In the genomic region with DNA sequence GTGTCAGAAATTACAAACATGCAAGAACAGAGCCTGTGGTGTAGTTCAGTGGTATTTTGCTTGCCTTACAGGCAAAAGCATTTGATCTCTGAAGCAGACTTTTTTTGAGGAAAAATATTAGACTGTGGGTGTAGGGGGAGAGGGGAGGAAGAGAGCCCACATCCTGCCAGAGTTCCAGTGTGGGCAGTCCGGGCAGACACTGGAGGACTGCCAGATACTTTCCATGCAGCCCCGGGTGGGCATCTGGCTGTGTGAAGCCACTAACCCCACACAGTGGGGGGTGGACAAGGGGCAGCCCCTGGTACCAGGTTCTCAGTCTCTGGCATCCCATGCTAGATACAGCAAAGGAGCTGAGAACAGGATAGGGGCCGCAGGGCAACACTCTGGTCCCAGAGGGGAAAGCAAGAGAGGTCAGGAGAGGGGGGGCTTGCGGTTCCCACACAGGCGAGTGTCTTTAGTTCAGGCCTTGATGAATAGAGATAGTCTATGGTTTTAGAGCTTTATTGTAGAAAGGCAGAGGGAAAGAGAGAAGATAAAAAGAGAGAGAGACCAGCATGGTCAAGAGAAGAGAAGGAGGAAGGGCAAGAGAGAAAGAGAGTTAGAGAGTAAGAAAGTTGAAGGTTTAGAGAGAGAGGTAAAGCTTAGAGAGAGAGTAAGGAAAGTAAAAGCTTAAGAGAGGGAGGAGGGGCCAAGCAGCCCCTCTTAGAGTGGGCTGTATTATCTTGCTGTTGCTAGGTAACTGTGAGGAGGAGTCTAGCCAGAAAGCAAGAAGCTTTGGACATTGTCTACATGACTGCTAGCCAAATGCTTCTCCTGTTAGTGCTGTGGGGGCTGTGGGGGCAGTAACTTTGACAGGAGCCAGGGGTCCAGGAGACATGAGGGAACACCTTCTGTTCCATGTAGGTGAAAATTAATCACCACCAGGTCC, we compare ENCODE assay signal across 13 mouse cellular contexts. TPM values are rescaled to one million over a fixed set of nuclear protein-coding genes. Genes with fewer than 3 reads are reported as not detected.
A peak's percentile ranks its signal among the peaks of the same experiment; 100 is the strongest.
DNase-seq lines count a peak whose midpoint lies in the region; ATAC-seq and TF ChIP-seq lines count a peak whose summit lies in the region.
"Had no signal": no experiment of that assay in that cellular context is flagged by ENCODE, and none has a peak within 500 bp of the region (broad histone marks: within the 10 kb centered on the region; RNA-seq: fewer than 3 reads in every experiment).

No protein-coding gene starts in this region.

- H3K4me3 ChIP-seq in limb, embryonic 14.5 days (replicated peaks; ENCODE audit: low read length), result no peak overlapping the region
- H3K4me3 ChIP-seq in limb, embryonic 10.5 days, result no peak overlapping the region
- no peak overlapping the region for H3K4me3 ChIP-seq in hindbrain, embryonic 11.5 days (ENCODE audit: low read depth, low read length)
- no peak overlapping the region for H3K4me3 ChIP-seq in neural tube, embryonic 12.5 days
- H3K4me3 ChIP-seq: limb, embryonic 13.5 days had no signal

- 49% methylated on average over 5 of the region's 5 CpGs for WGBS in limb, embryonic 14.5 days
- 71% methylated on average over 5 of the region's 5 CpGs for WGBS in limb, embryonic 10.5 days
- 15% methylated on average over 5 of the region's 5 CpGs for WGBS in hindbrain, embryonic 11.5 days
- WGBS in neural tube, embryonic 12.5 days, result 11% methylated on average over 5 of the region's 5 CpGs

- no peaks in the 10 kb centered on the region for H3K27me3 ChIP-seq in limb, embryonic 14.5 days (ENCODE audit: control insufficient read depth, insufficient read depth, low read length)
- no peaks in the 10 kb centered on the region for H3K27me3 ChIP-seq in limb, embryonic 10.5 days (ENCODE audit: low read depth, poor library complexity, severe bottlenecking)
- no peaks in the 10 kb centered on the region for H3K27me3 ChIP-seq in hindbrain, embryonic 11.5 days (ENCODE audit: control insufficient read depth, insufficient read depth, low read length)
- no peaks in the 10 kb centered on the region for H3K27me3 ChIP-seq in neural tube, embryonic 12.5 days (replicated peaks)
- H3K27me3 ChIP-seq: limb, embryonic 13.5 days had no signal

- H3K36me3 ChIP-seq in limb, embryonic 14.5 days (ENCODE audit: control insufficient read depth, insufficient read depth, low read length), result no peaks in the 10 kb centered on the region
- no peaks in the 10 kb centered on the region for H3K36me3 ChIP-seq in limb, embryonic 10.5 days
- no peaks in the 10 kb centered on the region for H3K36me3 ChIP-seq in hindbrain, embryonic 11.5 days (ENCODE audit: control insufficient read depth, insufficient read depth, low read length)
- no peaks in the 10 kb centered on the region for H3K36me3 ChIP-seq in neural tube, embryonic 12.5 days
- H3K36me3 ChIP-seq: limb, embryonic 13.5 days had no signal

- TF ChIP-seq POLR2A in limb, embryonic 14.5 days (IDR thresholded peaks at IDR 0.05; ENCODE audit: borderline replicate concordance, extremely low read depth, insufficient read depth, insufficient read length), result no peak

- no peak for DNase-seq in limb, embryonic 14.5 days (ENCODE audit: low spot score)
- DNase-seq in limb, embryonic 10.5 days (ENCODE audit: low spot score), result no peak
- peak; percentile 60 for DNase-seq in embryo, embryonic 10.5 days (ENCODE audit: low spot score)
- peak; percentile 26 for DNase-seq in hindbrain, embryonic 11.5 days (ENCODE audit: low spot score)
- no peak for DNase-seq in thymus, postnatal 0 days (ENCODE audit: low spot score)
- DNase-seq in gastrocnemius, postnatal 4 days (ENCODE audit: low spot score in 2 of 2), result no peak
- DNase-seq in thymus, postnatal 36 days, result no peak
- DNase-seq: adrenal gland, postnatal 36 days; cerebellum, adult 11 months; lung, embryonic 14.5 days had no signal

- H3K9me3 ChIP-seq in limb, embryonic 14.5 days (ENCODE audit: control insufficient read depth, low read length), result no peaks in the 10 kb centered on the region
- H3K9me3 ChIP-seq in limb, embryonic 10.5 days (replicated peaks), result no peaks in the 10 kb centered on the region
- no peaks in the 10 kb centered on the region for H3K9me3 ChIP-seq in hindbrain, embryonic 11.5 days (ENCODE audit: control insufficient read depth, low read length)
- no peaks in the 10 kb centered on the region for H3K9me3 ChIP-seq in neural tube, embryonic 12.5 days
- H3K9me3 ChIP-seq: limb, embryonic 13.5 days had no signal

- H3K27ac ChIP-seq in limb, embryonic 14.5 days (replicated peaks; ENCODE audit: low read depth, low read length), result no peak overlapping the region
- H3K27ac ChIP-seq in limb, embryonic 10.5 days, result no peak overlapping the region
- no peak overlapping the region for H3K27ac ChIP-seq in hindbrain, embryonic 11.5 days (ENCODE audit: low read depth, low read length)
- no peak overlapping the region for H3K27ac ChIP-seq in neural tube, embryonic 12.5 days
- H3K27ac ChIP-seq: kidney, postnatal 0 days; limb, embryonic 13.5 days had no signal

- H3K4me1 ChIP-seq in limb, embryonic 14.5 days (ENCODE audit: control insufficient read depth, insufficient read depth, low read length), result no peaks in the 10 kb centered on the region
- 0 out of 2 replicates have a peak, but pooled peaks cover 2% of the 10 kb centered on the region for H3K4me1 ChIP-seq in limb, embryonic 10.5 days
- H3K4me1 ChIP-seq in hindbrain, embryonic 11.5 days (replicated peaks; ENCODE audit: control insufficient read depth, insufficient read depth, low read length), result 0 out of 2 replicates have a peak, but pooled peaks cover 2% of the 10 kb centered on the region
- peaks cover 8% of the 10 kb centered on the region for H3K4me1 ChIP-seq in neural tube, embryonic 12.5 days

- peak; percentile 26; the same call in 1 of the 2 replicates for ATAC-seq in limb, embryonic 14.5 days (ENCODE audit: low FRiP score, low read depth)
- peak; percentile 86 for ATAC-seq in hindbrain, embryonic 11.5 days (ENCODE audit: low FRiP score)
- ATAC-seq in neural tube, embryonic 12.5 days (ENCODE audit: low FRiP score, low read depth), result peak; percentile 69

- no peak overlapping the region for H3K9ac ChIP-seq in limb, embryonic 14.5 days (ENCODE audit: low read depth, low read length, severe bottlenecking)
- no peak overlapping the region for H3K9ac ChIP-seq in hindbrain, embryonic 11.5 days (ENCODE audit: low read depth, low read length)
- H3K9ac ChIP-seq in neural tube, embryonic 12.5 days, result no peak overlapping the region
- H3K9ac ChIP-seq: limb, embryonic 13.5 days; lung, embryonic 14.5 days had no signal

- no peak overlapping the region for H3K4me2 ChIP-seq in limb, embryonic 14.5 days (replicated peaks; ENCODE audit: low read depth, low read length, severe bottlenecking)
- H3K4me2 ChIP-seq in hindbrain, embryonic 11.5 days (replicated peaks; ENCODE audit: low read depth, low read length), result no peak overlapping the region
- H3K4me2 ChIP-seq in neural tube, embryonic 12.5 days (replicated peaks), result no peak overlapping the region
- H3K4me2 ChIP-seq: limb, embryonic 13.5 days; lung, embryonic 14.5 days had no signal

RNA-seq across cellular contexts. Expression of a gene that starts 18.9 kb away (rescaled TPM):
- 0.76 and 0.89 TPM in 2 replicates for polyA plus RNA-seq in limb, embryonic 14.5 days (2012; rRNA removed)
- 2.3 and 4.5 TPM in 2 replicates for polyA plus RNA-seq in limb, embryonic 14.5 days (2014; fragmentation: Nextera tagmentation; extraction: Ambion mirVana)
- polyA plus RNA-seq in limb, embryonic 10.5 days (2016; fragmentation: Nextera tagmentation; extraction: Ambion mirVana), result 0.34 and 0.44 TPM in 2 replicates
- 0.25 and 1.0 TPM in 2 replicates for polyA plus RNA-seq in hindbrain, embryonic 11.5 days (2014; fragmentation: Nextera tagmentation; extraction: Ambion mirVana)
- polyA plus RNA-seq in neural tube, embryonic 12.5 days (2016; fragmentation: Nextera tagmentation; extraction: Ambion mirVana), result 0.76 and 0.93 TPM in 2 replicates
- polyA plus RNA-seq in thymus, postnatal 0 days (2015; fragmentation: Nextera tagmentation; extraction: Ambion mirVana), result 1.3 and 1.9 TPM in 2 replicates
- 1 to 10 TPM; 3.9 to 4.8 TPM for total RNA-seq in gastrocnemius, postnatal 4 days (2021)

Comparison
In these comparisons a context has a peak if more than half of its experiments do, and no peak if none do; other contexts are left out.
1. ATAC-seq: peak in every context shown above with its lines; median percentile 86 in hindbrain, embryonic 11.5 days; 69 in neural tube, embryonic 12.5 days; 26 in limb, embryonic 14.5 days.
2. DNase-seq: peak in embryo, embryonic 10.5 days (single experiment) and hindbrain, embryonic 11.5 days (single experiment); none in limb, embryonic 14.5 days (single experiment), limb, embryonic 10.5 days (single experiment), thymus, postnatal 0 days (single experiment), gastrocnemius, postnatal 4 days (0 of 2) and thymus, postnatal 36 days (0 of 2).